Mouse (Mus musculus) heart, adult 2 months (tissue): ENCODE measurements at regions not wholly inside any gene's neighbourhood (a gene's known extent, or its start where the extent isn't known, plus 50 kb on each side); places are given as distances from the start of the nearest gene placed in this dataset.

Source experiments
- CTCF ChIP-seq: fragments of 200-600 bp; IDR thresholded peaks from 2 replicates; pipeline ENCODE4 v1.8.1; 2022; ENCODE audit warnings: antibody characterized with exemption, mild to moderate bottlenecking, moderate library complexity
- EP300 ChIP-seq: fragments of 200-500 bp; IDR thresholded peaks from 2 replicates; pipeline ENCODE4 v1.6.1; 2011; ENCODE audit warnings: low read depth, low read length, control low read depth; ENCODE audit not compliant: insufficient read depth
- POLR2A ChIP-seq: fragments of 200-500 bp; IDR thresholded peaks from 2 replicates; pipeline ENCODE4 v1.6.1; 2011; ENCODE audit warnings: mild to moderate bottlenecking, low read depth, low read length, control low read depth; ENCODE audit not compliant: insufficient read depth

- TF ChIP-seq CTCF (no peak), EP300 (no peak), POLR2A (no peak)
These were observed 114.4 kb upstream of the Vegfc start for GRCm38 (mm10) chr8:53962993-53963392.
